Mouse (Mus musculus) forelimb bud, embryonic 11.5 days (tissue): ENCODE results near the gene Taok2.

ENCODE experiments used
- DNase-seq: peaks from one replicate; pipeline ENCODE4 v3.0.0-alpha.2; 2012; ENCODE audit warnings: low read depth, low spot score

The Taok2 gene

DNA sequence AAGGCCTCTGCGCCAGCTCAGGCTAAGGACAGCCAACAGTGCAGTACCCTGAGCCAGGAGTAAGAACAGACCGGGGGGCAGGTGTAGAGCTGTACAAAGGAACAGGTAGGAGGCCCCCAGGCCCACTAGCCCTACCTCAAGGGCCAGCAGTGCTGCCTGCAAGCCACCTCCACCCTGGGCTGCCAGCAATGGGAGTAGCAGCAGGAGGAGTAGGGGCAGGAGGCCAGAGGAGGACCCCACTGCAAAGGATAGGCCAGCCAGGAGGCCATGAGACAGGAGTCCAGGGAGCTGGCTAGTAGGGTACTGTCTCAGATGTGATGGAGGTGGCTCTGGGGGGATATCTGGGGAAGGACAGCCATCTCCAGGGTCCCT is 14.0 kb downstream of the Taok2 start:
- no peak for DNase-seq

DNA sequence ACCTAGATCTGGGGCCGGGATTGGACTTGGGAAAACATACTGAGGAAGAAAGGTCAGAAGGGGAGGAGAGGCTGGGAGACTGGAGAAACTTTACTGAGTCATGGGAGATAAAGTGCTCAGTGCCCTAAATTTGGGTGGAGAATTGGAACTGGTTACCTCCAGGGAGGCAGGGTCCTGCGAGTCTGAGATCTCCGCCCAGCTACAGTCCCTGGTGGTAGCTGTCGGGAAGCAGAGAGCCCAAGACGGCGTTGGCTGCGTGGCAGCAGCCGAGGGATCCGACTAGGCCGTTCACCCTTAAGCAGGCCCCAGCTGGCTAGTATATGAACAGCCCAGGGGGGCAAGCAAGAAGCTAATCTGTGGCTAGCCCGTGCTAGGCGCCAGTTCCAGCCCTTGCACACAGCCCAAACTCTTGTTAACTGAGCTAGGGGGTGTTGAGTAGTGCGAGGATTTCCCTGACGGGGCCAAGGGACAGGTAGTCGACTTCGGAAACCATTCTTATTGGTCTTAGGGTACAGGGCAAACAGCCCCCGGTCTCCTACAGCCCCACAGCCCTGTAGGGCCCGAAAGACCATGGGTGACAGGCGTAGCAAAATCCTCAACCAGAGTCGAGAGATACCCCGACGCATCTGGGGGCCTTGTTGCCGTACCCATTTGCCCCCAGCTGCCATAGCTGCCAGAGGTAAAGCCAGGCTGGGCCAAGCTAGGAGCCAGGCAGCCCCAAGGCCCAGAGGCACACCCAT is 14.6 kb downstream of the Taok2 start:
- no peak for DNase-seq

DNA sequence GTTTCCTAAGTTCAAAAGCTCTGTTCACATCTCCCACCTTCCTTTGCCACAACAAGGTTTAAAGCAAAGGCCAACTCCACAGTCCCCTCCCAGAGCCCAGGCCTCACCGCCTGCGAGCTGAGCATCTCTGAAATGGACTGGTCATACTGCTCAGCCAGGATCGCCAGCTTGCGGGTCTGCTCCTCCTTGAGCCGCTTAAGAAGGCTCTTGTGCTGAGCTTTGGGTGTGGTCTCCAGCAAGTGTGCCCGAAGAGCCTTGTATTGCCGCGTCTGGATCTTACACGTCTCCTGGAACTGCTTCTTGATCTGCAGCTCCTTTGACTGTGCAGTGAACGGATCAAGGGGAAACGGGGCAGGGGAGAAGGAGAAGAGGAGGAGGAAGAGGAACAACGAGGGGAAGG is 16.5 kb downstream of the Taok2 start:
- no peak for DNase-seq

DNA sequence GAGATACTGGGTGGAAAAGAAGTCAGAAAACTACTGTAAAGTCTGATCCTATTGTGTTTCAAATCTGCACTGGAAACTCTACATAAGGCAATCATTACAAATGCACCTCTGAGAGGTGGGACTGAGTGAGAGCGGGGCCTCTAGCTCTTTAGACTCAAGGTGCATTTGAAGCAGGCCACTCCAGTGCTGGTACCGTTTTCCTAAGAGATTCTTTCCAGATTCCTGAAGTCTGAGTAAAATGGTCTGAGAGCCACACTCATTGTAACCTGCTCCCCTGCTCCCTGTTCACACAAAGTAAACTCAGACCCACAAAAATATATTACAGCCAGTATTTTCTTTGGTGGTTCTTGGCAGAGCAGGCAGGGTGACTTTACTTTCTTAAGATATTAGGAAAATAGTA is 17.0 kb downstream of the Taok2 start:
- DNase-seq = no peak

DNA sequence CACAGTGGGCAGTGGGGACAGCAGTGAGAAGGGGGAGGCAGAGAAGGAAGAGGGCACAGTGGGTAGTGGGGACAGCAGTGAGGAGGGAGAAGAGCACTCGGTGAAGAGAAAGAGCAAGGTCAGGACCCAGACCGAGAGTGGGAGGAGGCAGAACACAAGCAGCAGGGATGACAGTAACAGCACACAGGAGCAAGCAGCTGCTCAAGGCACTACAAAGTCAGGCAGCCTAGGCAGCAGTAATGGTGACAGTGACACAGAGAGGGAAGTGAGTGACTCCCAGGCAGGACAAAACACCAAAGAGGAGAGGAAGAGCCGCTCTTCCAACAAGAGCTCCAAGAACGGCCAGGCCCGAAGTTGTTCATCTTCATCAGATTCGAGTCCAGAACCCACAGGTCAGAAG is 20.7 kb downstream of the Taok2 start:
- no peak for DNase-seq

DNA sequence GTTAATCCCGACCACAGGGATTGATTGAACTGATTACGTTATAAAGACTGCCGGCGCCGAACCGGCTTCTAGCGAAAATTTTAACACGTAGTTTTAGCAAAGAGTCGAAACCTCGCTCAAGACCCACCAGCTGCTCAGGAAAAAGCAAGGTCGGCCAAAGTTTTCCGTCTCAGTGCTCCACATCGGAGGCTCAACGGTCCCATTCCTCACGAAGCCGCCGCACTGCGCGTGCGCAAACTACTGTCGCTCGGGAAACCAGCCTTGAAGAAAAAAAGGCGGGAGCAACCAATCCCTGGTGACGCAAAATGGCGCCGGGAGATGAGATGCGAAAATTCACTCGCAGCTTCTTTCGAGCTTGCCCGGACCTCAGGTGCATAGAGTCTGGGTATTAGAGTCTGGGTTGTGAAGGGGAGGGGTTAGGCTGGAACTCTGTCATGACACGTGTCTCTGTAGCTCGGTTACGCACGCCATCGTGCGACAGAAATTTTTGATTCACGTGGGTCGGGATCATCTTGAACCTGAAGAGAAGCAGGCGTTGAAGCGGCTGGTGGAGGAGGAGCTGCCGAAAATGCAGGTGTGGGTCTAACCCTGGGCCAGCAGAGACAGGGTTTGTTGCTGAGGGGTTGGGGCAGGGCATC is 22.2 kb downstream of the Taok2 start, which contains the start of gene Ino80e:
Gene Ino80e, minus strand, starts transcription at position 231 of the 638 bp plus-strand sequence.
- DNase-seq = peak; percentile 97

DNA sequence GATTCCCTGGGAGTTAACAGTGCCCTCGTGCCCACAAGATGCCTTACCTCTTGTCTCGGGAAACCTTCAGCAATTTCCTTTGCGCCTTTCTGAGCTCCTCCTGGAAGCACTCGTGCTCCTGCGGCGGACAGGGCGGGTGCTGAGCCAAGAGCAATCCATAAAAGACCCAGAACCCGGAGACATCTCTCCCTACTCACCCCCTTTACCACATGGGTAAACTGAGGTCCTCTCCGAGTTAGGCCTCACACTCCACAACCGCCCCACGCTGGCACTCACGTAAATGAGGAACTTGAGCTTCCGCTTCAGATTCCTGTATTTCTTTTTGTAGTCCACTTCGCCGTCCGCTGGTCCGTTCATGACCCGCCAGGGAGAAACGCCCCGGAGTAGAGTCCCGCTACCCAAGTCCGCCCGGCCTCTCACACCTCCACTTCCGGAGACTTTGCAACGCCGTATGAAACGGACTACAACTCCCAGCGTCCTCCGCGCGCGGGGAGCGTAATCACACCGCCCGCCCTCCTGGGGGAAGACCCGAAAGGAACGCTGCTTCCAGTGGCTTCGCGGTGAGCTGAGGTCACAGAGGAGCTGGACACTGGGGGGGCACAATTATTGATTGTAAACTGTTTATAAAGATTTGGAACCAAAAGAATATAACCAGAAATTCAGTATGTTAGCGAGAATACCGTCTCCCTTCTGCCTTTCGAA is 22.9 kb downstream of the Taok2 start, which contains the start of gene Hirip3:
Gene Hirip3, plus strand, starts transcription at position 544 of the 702 bp plus-strand sequence.
- DNase-seq = peak; percentile 94

DNA sequence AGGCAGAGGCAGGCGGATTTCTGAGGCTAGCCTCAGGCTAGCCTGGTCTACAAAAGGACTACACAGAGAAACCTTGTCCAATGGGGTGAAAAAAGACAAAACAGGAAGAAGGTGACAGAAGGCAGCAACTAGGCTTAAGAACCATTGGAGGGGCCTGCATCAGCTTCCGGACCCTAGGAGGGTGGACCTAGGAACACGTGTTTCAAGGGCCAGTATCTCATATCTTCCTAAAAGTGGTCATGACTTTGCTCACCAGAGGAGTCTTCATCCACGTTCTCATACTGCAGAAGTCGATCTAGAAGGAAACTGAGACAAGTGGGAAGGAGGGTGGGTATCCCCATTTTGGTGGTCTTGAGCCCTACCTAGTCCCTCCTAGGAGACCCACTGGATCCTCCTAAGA is 23.5 kb downstream of the Taok2 start:
- DNase-seq = no peak

DNA sequence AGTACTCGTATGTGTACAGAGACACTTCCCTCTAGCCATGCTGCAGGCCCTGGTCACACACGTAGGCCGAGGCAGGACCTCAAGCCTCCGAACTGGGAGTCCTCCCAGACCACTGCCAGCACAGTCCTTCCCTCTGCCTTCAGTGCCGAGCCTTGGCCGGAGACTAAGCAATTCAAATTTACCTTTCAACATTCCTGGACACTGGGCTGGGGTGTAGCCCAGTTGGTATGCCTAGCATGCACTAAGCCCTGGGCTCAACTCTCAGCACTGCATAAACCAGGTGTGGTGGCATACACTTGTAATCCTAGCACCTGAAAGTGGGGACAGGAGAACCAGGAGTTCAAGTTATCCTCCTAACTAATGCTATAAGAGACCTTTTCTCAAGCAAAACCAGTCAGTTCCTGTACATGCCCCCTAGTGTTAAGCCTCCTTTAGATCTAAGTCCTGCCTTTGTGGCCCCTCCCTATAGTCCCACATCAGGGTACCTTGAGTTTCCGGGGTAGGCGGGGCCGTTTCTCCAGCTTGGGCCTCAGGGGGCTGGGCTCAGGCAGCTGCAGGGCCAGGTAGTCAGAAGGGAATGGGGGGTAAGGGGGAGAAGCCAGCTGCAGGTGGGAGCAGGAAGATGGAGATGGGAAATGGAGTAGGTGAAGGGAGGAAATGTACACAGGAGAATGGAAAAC is 27.6 kb downstream of the Taok2 start:
- DNase-seq = no peak

DNA sequence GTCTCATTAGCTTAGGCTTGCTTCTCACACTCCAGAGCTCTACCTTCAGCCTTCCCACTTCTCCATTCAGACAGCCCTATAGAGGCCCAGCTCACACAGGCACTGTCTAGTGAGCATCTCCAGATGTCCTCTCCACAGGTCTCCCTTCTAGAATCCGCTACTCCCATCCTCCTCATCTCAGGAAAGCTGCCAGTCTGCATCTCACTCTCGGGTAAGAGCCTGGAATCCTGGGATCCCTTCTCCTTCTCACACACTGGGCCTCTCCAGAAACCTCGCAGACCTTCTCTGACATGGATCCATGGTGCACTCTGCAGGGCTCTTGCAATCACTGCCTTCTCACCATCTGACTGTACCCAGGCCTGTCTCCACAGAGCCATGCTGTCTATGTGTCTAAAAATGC is 28.9 kb downstream of the Taok2 start:
- DNase-seq = no peak

DNA sequence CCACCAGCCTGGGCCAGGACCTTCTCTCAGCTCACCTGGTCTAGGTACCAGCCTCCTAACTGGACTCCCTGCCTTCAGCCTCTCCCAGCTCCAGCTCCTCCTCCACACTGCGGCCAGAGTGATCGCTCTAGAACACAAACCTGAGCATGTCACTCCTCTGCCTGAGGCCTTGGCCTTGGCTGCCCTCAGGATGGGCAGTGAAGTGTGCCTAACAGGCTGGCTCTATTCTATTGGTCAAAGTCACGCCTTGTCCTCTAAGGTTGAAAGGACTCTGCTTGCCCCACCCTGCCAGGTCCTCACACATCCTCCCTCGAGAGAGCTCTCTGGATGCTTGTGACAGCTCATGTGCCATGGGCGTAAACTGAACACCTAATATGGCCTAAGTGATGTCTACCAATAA is 31.0 kb downstream of the Taok2 start:
- DNase-seq = no peak

DNA sequence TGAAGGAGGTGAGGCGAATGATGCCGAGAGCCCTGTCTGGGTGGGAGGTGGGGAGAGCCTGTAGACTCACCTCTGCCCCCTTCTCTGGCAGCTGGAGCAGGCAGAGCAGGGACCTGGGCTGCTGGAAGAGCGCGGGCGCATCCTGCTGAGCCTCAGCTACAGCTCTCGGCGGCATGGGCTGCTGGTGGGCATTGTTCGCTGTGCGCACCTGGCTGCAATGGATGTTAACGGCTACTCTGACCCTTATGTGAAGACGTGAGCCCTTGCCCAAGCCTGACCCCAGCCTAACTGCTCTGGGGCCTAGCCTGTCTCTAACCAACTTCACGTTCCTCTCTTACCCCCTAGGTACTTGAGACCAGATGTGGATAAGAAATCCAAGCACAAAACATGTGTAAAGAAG is 33.3 kb downstream of the Taok2 start:
- no peak for DNase-seq

DNA sequence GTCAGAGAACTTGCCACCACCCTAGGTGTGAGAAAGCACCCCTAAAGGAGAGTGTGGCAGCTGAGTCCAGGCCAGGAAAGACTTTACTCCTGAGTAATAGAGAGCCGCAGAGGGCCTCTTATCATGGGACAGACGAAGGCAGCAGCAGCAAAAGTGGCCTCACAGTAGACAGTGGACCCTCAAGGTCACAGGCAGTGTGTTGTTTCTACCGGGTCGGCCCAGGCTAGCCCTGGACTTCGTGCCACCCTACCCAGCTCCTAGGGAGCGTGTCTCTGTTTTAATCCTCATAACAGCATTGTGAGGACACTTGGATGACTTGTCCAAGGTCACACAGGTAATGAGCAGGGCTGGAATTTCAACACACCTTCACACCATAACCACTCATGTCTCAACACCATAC is 34.3 kb downstream of the Taok2 start:
- DNase-seq = no peak

DNA sequence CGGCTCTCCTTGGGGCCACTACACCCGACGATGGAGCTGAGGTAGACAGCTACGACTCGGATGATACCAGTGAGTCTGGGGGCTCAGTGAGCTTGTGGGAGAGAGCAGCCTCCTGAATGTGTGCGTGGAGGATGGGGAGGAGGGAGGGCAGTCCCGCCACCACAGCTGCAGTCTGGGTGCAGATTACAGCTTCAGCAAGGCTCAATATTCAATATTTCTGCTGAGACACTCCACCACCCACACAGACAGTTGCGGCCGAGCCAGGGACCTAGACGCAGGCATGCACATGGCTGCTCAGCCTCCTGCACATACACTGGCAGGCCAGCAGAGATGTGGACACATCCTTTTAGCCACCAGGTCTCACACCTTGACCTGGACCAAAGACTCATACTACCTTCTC is 35.7 kb downstream of the Taok2 start:
- no peak for DNase-seq

DNA sequence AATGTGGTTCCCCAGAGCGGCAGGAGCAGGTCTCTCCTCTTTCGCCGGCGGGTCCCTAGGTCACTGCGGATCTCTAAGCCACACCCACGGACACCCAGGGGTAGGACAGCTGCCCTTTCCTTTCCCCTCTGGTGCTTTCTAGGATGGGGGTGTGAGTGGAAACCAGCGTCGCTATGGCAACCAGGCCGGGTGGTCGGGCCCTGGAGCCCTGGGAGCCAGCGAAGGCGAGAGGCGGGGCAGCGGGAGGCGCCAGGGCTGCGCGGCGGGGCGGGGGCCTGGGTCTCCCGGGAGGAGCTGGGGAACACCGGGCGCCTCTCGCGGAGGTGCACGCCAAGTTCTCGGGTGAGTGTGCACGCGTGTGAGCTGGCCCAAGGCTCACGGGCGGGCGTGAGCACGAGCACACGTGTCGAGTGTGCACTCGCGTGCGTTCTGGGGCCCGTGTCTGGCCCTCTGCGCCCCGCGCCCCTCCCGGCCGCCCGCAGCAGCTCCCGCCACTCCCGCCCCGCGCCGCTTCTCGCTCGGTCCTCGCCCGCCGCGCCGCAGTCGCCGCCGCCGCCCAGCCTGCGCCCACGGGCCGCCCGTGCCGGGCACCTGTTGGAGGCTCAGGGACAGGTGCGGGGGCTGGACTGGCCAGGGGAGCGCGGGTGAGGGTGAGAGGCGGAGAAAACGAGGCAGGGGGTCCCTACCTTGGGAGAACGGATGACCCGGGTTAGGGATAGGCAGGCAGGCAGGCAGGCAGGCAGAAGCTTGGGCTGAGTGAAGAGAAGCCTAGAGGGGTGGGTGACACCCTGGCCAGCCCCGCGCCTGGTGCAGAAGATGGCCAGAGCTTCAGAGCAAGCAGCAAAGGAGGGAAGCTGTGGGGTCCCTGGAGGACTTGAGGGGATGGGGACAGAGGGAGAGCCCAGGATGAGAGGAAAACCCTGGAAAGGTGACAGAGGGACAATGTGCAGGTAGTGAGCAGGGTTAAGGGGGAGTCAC is 36.8 kb downstream of the Taok2 start:
- peak; percentile 26 for DNase-seq

DNA sequence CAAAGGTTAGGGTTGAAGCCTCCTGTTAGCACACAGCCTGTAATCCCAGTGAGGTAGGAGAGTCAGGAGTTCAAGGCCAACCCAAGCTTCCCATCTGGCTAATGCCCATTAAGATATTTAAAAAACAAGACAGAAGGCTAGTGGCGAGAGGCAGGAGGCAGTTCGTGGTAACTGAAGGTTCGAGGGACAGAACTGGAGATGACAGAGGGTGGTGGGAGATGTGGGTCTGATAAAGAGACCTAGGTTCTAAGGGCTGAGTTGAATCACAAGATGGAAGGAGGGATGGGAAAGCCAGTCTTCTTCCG is 37.4 kb downstream of the Taok2 start, which contains the start of gene Doc2a:
Gene Doc2a, plus strand, starts transcription at position 301 of the 305 bp plus-strand sequence.
- no peak for DNase-seq

DNA sequence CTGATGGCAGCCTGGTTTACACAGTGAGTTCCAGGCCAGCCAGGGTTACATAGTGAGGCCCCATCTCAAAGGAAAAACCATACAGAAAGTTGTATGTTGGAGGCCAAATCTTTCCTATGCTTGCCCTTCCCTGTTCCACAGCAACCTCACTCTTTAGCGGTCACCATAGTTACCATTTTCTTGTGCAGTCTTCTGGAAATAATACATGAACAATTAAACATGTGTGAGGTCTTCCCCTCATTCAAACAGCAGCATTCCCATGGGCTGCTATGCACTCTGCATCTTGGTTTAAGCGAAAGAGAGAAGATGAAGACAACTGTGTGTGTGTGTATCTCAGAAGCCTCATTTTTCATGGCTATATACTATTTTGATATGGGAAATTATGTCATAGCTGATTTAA is 39.0 kb downstream of the Taok2 start:
- DNase-seq = no peak

DNA sequence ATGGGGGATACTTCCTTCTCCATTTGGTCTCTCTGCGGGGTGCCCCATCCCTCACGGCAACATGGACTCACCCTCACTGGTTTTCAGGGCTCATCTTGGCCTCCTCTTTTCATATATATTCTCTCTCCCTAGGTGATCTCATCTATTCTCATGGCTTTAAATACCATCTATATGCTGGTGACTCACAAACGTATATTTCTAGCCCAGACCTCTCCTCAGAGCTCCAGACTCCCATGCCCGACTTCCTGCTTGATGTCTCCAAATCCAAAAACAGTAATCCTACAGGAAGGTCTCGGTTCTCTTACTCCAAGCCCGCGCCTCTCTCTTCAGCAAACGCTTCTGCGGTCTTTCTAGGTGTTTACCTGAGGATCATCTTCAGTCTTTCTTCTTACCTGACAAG is 41.2 kb downstream of the Taok2 start:
- no peak for DNase-seq

DNA sequence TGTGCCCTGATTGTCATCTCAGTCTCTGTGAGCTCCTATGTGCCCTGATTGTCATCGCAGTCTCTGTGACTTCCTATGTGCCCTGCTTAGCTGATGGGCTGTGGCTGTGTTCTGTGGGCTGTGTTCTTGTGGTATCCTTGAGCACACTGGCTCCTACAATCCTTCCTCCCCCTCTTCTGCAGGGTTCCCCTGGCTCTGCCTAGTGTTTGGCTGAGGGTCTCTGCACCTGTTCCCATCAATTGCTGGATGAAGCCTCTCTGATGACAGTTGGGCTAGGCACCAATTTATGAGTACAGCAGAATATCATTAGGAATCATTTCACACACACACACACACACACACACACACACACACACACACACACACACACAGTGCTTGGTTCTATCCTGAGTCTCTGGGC is 51.2 kb downstream of the Taok2 start:
- no peak for DNase-seq

DNA sequence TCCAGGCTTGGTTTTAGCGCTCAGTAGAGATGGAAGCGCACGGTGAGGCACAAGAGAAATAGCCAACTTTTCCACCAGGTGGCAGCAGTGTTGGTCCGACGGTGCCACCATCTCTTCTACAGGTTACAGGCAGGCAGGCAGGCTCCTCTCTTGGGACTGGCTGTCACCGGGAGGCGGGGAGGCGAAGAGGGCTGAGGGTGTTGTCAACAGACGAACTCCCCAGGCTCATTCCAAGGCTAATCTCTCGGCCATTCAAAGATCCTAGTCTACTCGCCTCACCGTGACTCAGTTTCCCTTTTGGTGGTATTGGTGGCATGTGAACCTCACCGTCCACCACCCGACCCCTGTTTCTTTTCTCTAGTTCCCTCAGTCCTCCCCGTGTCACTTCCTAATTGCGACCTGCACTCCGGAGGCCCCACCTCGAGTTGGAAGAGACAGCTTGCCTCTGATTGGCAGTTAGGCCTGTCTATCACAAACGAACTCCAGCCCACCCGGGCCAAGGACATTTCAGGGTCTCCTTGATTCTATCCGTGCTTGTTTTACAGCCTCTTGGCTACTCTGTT is 52.4 kb downstream of the Taok2 start:
- peak; percentile 74 for DNase-seq

DNA sequence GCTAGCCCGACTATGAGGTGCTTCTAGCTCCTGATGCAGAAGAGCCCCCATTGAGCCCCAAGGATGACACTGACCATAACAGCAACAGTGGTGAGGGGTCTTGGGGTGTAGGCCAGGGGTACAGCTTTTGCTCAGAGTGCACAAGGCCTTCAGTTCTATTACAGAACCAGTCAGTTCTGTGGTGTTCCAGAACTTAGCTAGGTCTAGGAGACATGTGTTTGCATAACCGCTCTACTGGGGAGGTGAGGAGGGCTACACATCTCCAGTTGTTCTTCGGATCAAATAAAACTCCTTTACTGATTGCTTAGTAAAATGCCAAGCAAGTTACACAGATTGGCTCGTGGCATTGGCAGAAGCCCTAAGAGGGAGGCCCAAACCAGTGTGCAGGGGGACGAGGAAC is 53.0 kb downstream of the Taok2 start, which contains the start of gene 4930451I11Rik:
Gene 4930451I11Rik, minus strand, starts transcription at position 101 of the 400 bp plus-strand sequence.
- DNase-seq = no peak
